Mouse (Mus musculus) hindlimb bud, embryonic 11.5 days (tissue): ENCODE measurements around the gene Engase.

Experiments used
- DNase-seq: peaks from one replicate; pipeline ENCODE4 v3.0.0-alpha.2; 2012; ENCODE audit warnings: low read depth, low spot score; ENCODE audit errors: extremely low spot score

Engase gene

DNA sequence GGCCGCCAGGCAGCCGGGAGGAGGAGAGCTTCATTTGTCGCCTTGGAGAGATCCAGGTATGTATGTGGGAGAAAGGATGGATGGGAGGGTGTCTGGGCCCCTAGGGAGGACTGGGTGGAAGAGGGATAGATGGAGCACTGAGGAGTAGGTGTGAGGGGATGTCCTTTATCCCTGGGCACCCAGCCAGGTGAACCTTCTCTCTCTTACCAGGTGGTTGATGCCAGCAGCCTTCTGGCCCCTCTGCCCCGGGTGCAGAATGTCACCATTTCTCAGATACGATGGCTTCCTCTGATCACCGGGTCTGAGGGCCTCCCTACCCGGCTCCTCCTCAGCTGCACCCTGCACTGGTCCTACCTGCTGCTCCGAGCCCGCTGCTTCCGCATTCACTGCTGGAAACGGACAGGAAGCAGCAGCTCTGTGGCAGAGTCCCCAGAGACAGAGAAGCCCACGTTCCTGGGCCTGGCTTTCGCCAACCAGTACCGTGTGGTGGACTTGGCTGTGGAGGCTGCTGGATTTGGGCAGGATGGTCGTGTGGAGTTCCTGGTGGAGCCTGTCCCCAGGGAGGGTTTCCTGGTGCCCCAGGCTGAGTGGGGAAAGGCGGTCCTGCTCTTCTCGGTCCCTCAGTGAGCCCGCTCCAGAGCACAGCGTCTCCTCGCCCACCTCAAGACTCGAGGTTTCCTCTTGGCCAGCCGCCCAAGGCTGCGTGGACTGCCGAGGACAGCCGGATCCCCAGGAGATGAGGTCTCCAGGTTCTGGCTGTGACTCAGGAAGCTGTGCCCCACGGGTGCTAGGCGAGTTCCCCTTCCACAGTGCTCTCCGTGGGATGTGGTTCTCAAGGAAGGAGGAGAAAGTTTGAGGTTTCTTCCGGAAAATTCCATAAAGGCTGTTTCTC, 10.5 kb downstream of the Engase start:
- DNase-seq: no peak

DNA sequence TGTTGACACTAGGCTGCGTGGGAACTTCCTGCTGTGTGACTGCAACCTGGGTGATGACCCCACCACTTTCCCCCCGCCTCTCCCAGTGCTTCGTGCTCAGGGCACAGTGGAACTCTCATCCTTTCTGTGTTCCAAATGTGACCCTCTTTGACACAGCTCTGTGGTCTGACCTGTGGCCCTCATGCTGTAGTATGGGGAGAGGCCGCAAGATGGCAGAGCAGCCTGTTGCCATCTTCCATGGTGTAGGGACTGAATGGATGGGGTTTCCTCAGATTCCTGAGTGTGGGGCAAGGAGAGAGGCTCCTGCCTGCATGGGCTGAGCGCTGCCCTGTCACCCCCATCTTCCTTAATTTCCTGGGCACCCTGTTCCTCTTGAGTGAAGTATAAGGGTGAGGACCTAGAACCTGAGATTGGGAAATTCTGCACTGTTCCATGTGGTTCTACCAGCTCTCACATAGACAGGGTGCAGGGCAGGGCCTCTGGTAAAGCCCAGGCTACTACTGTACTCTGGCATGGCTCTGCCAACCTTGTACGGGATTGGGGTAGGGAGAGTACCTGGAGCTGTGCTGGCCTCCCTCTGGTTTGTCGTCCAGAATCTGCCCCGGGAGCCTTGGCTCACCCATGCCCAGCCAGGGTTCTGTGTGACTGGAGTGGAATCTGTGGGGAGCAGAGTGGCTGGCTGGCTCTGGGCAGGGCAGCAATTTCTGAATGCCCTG, 11.7 kb downstream of the Engase start:
- DNase-seq: no peak

DNA sequence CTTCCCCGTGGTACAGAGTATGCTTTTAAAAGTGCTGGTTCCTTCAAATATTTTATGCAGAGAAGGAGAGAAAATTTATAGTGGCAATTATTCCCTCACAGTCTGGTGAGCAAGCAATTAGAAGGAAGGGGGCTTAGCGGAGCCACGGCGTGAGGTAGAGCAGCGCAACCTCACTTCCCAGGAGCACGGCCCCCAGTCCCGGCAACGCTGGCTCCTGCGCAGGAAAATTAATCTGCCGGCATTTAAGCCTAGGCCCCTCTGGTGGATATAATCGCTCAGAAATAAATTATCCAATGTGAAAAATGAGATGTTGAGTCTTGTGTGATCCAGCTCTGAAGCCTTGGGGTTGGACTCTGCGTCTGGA, 12.3 kb downstream of the Engase start:
- no peak for DNase-seq

DNA sequence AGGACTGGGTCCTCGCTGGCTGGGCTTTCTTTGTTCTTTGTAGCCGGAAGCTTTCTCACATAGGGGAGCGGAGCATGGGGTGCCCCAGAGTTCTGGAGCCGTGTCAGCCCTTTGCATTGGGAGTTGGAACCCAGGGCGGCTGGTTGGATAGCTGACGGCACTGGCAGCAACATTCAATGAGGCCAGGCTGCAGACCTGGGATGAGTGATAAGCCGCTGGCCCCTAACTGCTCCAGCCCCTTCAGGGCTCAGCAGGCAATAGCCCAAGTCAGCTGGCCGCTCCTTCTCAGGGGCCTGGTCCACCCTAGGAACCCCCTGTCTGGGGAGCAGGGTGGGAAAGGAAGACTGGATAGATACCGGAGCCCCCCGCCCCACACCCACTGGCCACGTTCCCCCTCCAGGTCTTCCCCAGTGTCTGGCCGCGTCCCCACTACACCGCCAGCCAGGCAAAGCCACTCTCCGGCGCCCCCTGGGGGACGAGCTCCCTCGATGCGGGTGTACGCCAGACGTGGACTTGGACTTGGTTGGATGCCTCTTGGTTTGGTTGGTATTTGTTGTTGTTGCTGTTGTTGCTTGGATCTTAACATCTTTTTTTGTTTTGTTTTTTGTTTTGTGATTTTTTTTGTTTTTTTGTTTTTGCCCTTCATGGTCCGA, 14.1 kb downstream of the Engase start:
- DNase-seq: no peak

DNA sequence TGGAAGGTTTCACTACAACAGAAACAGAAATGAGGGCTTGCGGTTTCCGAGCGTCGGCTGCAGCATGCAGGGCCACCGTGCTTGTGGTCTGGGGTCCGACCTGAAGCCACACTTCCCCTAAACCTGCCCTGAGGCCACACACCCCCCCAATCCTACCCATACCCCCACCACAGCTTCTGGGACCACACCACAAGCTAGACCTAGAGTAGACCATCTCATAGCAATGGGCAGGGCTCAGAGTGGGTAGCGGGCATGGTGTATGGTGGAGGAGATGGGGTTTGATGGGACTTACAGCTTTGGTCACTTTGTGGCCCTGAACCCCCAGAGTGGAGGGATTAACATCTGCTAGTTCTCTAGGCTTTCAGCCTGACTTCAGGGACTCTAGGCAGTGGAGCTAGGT, 14.6 kb downstream of the Engase start:
- no peak for DNase-seq

DNA sequence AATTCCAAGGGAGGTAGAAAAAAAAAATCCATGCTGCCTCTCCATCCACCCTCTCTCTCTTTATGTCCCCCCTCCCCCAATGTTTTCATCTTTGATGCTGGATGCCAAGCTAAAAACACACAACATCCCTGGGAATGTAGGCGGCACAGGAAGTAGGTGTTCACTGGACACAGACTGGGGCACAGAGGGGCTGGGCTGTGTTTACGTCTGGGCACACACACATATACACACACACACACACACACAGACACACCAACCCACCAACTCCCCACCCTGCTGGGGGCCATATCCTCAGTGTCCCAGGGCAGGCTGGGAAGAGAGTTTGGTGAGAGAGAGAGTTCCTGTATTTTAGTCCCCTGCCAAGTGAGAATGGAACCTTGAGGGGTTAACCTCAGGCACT, 16.8 kb downstream of the Engase start:
- DNase-seq: no peak

DNA sequence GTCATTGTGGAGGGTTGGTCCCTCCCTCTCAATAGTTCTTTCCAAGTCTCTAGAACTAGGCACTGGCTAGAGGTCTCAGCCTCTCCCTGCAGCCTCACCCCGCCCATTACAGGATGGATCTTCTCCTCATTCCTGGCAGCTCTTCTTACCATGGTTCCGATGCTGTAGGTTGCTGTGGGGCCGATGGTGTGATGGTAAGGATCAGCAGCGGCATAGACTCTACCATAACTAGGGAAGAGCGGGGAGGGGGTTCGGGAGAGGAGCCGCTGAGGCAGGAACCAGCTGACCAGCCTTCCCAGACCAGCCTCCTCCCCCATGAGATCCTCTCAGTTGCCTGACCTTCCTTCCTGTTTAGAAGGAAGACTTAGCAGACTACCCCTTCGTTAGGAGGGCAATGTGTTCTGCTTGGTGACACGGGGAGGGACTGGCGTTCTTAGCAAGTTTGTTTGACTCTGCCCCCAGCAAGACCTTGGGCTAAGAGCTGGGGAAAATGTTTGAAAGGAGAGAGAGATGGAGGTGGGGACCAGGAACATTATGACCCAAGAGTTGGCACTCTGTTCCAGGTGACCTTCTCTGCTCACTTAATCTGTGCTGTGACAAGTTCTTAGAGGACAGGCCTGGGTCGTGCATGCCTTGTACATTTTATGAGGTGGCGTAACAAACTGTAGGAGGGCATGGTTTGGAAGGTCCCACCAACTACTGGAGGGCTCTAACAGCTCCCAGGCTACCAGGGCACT, 17.5 kb downstream of the Engase start:
- DNase-seq: no peak

DNA sequence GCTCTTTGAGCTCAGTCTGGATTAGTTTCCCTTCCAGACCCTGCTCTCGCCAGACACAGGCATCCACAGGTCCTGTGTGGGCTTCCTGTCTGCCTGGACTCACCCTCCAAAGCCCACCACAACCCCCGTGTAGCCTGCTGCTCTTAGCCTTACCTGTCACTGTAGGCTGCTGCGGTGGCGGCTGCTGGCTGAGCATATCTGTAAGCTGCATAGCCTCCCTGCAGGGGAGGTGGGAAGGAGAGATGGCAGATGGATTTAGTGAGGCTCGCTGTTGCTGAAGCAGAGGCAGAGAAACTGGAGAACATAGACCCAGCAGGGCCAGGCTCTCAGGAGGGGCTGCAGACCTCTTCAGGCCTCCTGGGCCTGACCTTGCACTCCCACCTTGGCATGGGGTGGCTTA, 18.4 kb downstream of the Engase start:
- DNase-seq: no peak

DNA sequence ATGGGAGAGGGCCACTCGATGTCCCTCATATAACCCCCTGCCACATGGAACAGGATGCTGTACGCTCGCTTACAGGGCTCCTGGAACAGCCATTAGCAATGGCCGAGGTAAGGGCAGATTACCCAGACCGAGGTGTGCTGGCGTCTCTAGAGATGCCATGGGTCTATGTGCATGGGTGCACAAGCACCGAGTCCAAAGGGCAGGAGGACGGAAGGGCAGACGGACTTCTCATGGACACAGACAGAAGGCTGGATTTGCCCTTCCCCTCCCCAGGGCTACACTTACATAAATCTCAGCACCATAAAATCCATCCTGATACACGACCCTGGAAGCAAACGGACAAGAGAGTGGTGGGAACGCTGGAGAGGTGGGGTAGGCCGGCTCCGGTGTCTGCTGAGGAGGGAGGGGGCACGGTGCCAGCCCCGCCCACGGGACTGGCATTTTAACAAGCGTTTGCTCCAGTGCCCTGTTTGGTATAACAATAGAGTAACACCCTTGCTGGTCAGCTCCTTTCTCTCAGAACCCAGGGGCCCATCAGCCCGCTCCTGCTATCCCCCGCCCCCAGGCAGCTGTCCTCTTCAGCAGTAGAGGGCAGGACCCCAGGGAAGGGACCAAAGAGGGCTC, 19.5 kb downstream of the Engase start:
- DNase-seq: no peak

DNA sequence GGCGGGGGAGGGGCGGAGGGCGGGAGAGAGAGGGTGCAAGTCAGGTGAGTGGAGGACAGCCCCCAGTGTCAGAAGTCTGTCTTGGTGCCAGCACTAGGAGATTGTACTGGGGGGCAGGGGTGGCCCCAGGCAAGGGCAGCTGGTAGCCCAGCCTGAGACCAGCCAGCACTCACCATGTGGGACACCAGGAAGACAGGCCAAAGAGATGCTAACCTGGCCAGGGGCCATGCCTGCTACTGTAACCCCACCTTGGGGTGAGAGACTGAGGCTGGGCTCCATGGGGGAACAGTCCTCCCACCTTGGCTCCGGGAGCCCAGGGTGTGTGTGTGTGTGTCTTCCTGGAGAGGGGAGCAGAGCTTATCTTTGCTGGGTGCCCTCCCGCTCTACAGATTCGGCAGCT, 26.4 kb downstream of the Engase start:
- no peak for DNase-seq

DNA sequence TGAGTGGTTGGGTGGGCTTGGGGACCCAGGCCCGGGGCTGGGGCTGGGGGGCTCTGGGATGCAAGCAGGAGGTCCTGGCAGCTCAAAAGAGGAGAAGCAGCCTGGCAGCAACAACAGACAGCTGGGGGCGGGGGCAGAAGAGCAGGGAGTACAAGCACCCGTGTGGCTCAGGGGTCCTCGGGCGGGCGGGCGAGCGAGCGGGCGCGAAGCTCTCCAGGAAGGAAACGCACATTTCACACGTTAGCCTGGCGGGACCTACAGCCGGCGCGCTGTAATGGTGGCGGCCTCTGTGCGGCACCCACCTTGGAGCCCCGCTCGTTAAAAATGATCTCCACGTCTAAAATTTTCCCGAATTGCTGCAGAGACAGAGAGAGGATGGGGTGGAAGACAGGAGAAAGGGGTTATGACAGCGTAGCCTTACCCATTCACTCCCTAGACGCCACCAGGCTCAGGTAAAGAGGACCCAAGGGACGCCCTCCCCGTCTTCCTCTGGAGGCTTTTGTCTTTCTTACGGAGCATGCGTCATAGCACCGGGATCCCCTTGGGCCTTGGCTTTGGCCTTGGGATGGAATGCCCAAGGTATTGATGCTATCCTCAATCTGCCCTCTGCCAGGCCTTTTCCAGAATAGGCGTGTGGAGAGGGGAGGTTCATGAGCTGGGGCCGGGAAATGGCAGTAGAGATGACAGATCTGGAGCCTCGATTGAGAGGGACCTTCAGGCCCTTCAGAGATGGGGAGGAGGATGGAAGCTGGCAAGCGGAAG, 27.0 kb downstream of the Engase start:
- no peak for DNase-seq

DNA sequence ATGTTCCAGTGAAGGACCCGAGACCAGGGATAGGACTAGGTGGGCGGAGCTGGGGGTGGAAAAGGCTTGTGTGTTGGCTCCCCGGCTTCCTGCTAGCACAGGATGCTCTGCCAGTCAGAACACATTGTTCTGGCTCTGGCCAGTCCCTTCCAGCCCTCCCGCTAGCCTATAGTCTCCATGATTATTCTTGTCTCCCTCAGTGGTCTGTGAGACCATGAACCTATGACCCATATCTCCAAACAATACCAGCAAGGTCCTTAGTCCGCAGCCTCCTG, 27.5 kb downstream of the Engase start:
- no peak for DNase-seq

DNA sequence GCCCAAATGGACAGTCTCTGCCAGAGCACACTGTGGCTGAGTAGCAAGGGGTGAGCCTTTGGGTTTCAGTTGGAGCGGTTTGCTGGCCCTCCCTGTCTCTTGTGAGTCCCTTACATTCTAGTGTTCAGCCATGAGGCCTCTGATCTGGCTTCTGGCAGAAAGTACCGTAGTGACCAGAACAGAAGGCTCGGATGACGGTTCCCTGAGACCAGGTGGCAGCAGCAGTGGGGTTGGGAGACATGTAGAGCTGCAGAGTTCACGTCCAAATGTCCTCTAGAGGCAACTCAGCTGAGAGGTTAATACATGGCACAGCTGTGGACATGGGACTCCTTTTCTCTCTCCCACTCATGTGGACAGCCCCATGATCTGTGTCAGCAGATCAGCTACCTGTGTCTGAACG, 30.5 kb downstream of the Engase start:
- no peak for DNase-seq

DNA sequence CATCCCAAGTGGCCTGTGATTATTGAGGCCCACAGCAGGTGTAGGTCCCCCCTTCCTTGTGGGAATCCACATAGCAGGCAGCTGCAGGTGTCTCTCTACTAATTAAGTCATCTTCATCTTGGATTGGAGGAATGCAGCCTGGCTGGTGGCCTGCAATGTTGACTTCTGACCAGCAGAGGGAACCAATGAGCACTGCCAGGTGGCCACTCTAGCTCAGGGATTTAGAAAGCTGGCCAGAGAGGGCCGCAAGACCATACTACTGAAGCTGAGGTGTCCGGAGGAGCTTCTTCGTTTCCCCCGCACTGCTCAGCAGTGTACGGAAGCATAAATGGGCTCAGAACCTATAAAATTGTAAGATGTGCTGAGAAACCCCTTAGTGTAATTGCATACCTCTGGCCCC, 31.3 kb downstream of the Engase start:
- peak; percentile 35 for DNase-seq

DNA sequence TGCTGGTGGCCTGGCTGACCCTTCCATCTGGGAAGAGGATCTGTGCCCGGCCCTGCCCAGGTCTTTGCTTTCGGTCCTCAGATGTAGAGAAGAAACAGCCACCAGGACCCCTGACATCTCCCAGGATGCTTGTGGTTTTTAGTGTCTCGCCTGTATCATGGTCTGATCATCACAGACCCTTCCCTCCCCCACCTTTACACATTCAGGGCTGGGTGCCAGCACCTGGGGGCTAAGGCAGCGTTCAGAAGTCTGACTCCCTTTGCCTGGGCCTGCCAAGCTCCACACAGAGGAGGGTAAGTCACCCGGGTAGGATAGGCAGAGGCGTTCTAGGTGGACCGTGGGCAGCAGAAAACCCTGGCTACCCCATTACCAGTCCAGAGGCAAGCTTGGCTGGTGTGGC, 31.7 kb downstream of the Engase start:
- no peak for DNase-seq

DNA sequence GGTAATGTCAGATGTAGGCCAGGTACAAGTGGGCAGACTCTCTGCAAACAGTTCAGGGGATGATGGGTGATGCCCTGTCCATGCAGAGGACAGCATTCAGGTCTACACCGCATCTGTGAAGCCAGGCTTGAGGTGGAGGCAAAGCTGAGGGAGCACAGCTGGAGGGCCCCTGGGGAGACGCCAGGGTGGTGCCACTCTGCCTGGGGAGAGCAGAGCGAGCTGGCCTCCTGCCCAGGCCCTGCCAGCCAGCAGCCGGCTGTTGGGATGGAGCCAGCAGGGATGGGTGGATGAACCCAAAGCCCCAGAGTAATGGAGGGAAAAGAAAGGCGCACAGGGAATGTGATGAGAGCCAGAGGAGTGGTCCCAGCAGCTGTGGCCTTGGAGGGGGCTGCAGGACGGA, 35.2 kb downstream of the Engase start:
- DNase-seq: no peak

DNA sequence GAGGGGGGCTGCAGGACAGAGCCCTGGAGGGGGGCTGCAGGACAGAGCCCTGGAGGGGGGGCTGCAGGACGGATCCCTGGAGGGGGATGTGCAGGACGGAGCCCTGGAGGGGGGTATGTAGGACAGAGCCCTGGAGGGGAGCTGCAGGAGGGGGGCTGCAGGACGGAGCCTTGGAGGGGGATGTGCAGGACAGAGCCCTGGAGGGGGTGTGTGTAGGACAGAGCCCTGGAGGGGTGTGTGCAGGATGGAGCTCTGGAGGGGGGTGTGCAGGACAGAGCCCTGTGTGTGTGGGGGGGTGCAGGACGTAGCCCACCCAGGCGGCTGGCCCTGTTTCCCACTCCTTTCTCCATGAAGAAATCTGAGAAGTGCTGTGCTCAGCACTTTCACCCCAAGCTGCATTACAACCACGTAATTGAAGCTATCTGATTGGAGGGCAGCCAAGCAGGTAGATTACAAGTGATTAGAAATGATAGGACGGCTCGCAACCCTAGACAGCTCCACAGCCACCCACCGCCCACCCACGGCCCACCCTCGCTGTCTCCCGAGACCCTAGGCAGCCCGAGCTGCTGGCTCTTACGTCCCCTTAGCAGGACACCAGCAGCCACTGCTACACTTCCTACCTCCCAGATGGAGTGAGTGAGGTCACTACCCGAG, 35.8 kb downstream of the Engase start:
- no peak for DNase-seq

DNA sequence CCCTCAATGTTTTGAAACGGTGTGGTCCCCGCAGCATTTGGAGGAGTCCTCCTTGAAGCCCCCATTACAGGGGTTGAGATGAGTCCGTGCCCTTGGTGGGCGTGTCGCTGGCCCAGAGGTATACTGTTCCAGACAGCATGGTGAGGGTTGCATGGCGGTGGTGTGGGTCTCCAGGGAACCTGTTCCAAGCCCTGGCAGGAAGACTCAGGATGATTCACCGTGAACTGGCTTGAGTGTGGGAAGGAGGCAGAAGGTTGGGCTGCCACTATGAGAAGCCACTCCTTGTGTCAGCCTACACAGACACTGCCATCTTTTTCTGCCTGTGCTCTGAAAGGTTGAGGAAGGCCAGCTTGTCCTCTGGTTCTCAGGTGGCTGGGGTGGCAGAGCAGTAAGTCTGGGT, 41.3 kb downstream of the Engase start:
- no peak for DNase-seq

DNA sequence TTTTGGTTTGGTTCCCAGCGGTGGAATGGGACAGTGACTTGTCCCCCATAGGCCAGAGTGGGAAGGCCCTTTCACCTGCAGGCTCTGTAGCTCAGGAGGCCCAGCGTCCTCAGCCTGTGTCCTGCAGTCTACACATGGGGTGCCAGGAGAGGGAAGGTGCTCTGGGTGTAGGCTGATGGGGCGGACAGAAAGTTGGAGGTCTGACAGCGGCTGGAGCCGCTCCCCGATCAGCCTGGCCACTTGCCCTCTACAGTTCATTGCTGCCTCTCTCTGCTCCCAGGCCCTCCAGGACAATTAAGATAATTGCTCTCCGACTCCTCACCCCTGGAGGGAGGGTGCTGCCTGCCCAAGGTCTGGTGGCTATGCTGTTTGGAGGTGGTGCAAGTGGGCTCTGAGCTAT, 42.1 kb downstream of the Engase start:
- no peak for DNase-seq

DNA sequence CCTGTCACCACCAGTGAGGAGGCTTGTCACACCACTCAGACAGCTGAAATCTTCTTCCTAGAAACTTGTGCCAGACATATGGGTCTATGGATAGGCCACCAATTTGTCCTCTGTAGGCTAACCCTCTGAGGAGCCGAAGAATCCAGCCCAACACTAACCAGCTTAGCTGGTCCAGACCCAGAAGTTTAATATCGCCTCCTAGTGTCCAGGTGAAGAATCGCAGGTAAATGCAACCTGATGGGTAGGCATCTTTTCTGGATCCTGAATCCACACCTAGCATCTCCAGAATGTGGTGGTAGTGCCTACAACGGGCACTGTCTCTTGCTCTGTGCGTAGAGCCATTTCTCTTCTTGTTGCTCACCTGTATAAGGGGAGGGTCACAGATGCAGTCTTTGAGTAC, 43.6 kb downstream of the Engase start:
- DNase-seq: no peak
